Mouse (Mus musculus) effector memory CD4-positive, alpha-beta T cell, adult 7 months (primary cell): ENCODE measurements around the gene Ccdc184. TPM values are rescaled to one million over a fixed set of nuclear protein-coding genes. Genes with fewer than 3 reads are reported as not detected.

Experiments
- polyA plus RNA-seq: library from polyadenylated mRNA; unstranded; fragments of 100-300 nt; shearing (Covaris generic); gene quantifications from one replicate; pipeline ENCODE4 v1.2.1, GENCODE M21; 2017

The Ccdc184 gene
- not detected for polyA plus RNA-seq

GRCm38 (mm10) chr15:98166963-98167644 is at the start of gene Ccdc184:
Ccdc184 (plus strand) TSS chr15:98167158.

GRCm38 (mm10) chr15:98165525-98165924 is 1.4 kb upstream of the Ccdc184 start, which contains the start of gene Asb8:
Asb8 (minus strand) TSS chr15:98165625.

GRCm38 (mm10) chr15:98195442-98195841 is 28.5 kb downstream of the Ccdc184 start, which contains the start of gene Olfr288:
Olfr288 (minus strand) TSS chr15:98195542.

Other genes with a start within 250 kb of the Ccdc184 start
- 11.9 TPM for gene Tmem106c, start 203.0 kb upstream of the Ccdc184 start, polyA plus RNA-seq
- gene Col2a1, start 162.5 kb upstream of the Ccdc184 start, polyA plus RNA-seq = 0.29 TPM
- gene Pfkm, start 74.6 kb upstream of the Ccdc184 start, polyA plus RNA-seq = 5.5 TPM
- gene Senp1, start 73.4 kb upstream of the Ccdc184 start, polyA plus RNA-seq = 37.6 TPM
- gene Asb8, start 1.5 kb upstream of the Ccdc184 start, polyA plus RNA-seq = 14.8 TPM
- not detected for gene Olfr288, start 28.4 kb downstream of the Ccdc184 start, polyA plus RNA-seq
- gene Gm44579, start 53.8 kb downstream of the Ccdc184 start, polyA plus RNA-seq = 0.33 TPM
- gene Olfr287, start 53.9 kb downstream of the Ccdc184 start, polyA plus RNA-seq = not detected
- 0.38 TPM for gene Olfr286, start 67.3 kb downstream of the Ccdc184 start, polyA plus RNA-seq
- not detected for gene H1fnt, start 90.1 kb downstream of the Ccdc184 start, polyA plus RNA-seq
- not detected for gene Zfp641, start 129.0 kb downstream of the Ccdc184 start, polyA plus RNA-seq
- gene Olfr285, start 150.2 kb downstream of the Ccdc184 start, polyA plus RNA-seq = 0.10 TPM
- not detected for gene Olfr284, start 173.8 kb downstream of the Ccdc184 start, polyA plus RNA-seq
- not detected for gene Olfr283, start 213.8 kb downstream of the Ccdc184 start, polyA plus RNA-seq